Mouse (Mus musculus): ENCODE measurements around the gene Khdrbs2.
"Not testable (repeated sequence)": the region's sequence is repeated elsewhere in the genome, so short reads cannot be mapped to it uniquely, and the experiment has no call there.

Khdrbs2 gene

GRCm38 (mm10) chr1:32487944-32488343, 315.4 kb downstream of the Khdrbs2 start:
- H3K4me3 ChIP-seq (replicated peaks; ENCODE audit: low read length), result no peak overlapping the region
- no peaks in the 10 kb centered on the region for H3K36me3 ChIP-seq (ENCODE audit: insufficient read depth, low read length)
- no peaks in the 10 kb centered on the region for H3K9me3 ChIP-seq (ENCODE audit: low read length)
- TF ChIP-seq CTCF (conservative IDR thresholded peaks at IDR 0.05; ENCODE audit: low read length), result no peak
- no peak for TF ChIP-seq POU5F1 (IDR thresholded peaks at IDR 0.05; ENCODE audit: borderline replicate concordance, low read length)
- TF ChIP-seq NANOG (IDR thresholded peaks at IDR 0.05; ENCODE audit: borderline replicate concordance, low read length), result no peak
- no peaks in the 10 kb centered on the region for H3K27me3 ChIP-seq (ENCODE audit: insufficient read depth, low read length)
- H3K4me1 ChIP-seq (replicated peaks; ENCODE audit: low read depth, low read length), result no peaks in the 10 kb centered on the region

GRCm38 (mm10) chr1:32503381-32503780, 330.9 kb downstream of the Khdrbs2 start:
- H3K27me3 ChIP-seq (ENCODE audit: insufficient read depth, low read length), result no peaks in the 10 kb centered on the region
- H3K36me3 ChIP-seq (ENCODE audit: insufficient read depth, low read length), result no peaks in the 10 kb centered on the region
- TF ChIP-seq CTCF (conservative IDR thresholded peaks at IDR 0.05; ENCODE audit: low read length) (no peak), NANOG (IDR thresholded peaks at IDR 0.05; ENCODE audit: borderline replicate concordance, low read length) (no peak), POU5F1 (IDR thresholded peaks at IDR 0.05; ENCODE audit: borderline replicate concordance, low read length) (no peak)

GRCm38 (mm10) chr1:32547194-32547593, 374.7 kb downstream of the Khdrbs2 start, which contains the start of gene Gm5415:
Gene Gm5415 (minus strand): TSS chr1:32547294.
- H3K36me3 ChIP-seq (ENCODE audit: insufficient read depth, low read length); H3K4me3 ChIP-seq (replicated peaks; ENCODE audit: low read length); H3K27me3 ChIP-seq (ENCODE audit: insufficient read depth, low read length); H3K9me3 ChIP-seq (ENCODE audit: low read length); H3K4me1 ChIP-seq (replicated peaks; ENCODE audit: low read depth, low read length): not testable (repeated sequence)

More at GRCm38 (mm10) chr1:32503381-32503780, 330.9 kb downstream of the Khdrbs2 start:
- Histone ChIP-seq H3K4me3 (replicated peaks; ENCODE audit: low read length) (no peak overlapping the region), H3K9me3 (ENCODE audit: low read length) (no peaks in the 10 kb centered on the region), H3K4me1 (replicated peaks; ENCODE audit: low read depth, low read length) (no peaks in the 10 kb centered on the region)

- TF ChIP-seq NANOG (IDR thresholded peaks at IDR 0.05; ENCODE audit: borderline replicate concordance, low read length) (no peak), POU5F1 (IDR thresholded peaks at IDR 0.05; ENCODE audit: borderline replicate concordance, low read length) (no peak), CTCF (conservative IDR thresholded peaks at IDR 0.05; ENCODE audit: low read length) (no peak)
- no peak overlapping the region for H3K4me3 ChIP-seq (replicated peaks; ENCODE audit: low read length)
Measured at GRCm38 (mm10) chr1:32553459-32553858, 380.9 kb downstream of the Khdrbs2 start.

GRCm38 (mm10) chr1:32553925-32554324, 381.4 kb downstream of the Khdrbs2 start:
- no peaks in the 10 kb centered on the region for H3K4me1 ChIP-seq (replicated peaks; ENCODE audit: low read depth, low read length)
- H3K27me3 ChIP-seq (ENCODE audit: insufficient read depth, low read length), result no peaks in the 10 kb centered on the region
- no peak overlapping the region for H3K4me3 ChIP-seq (replicated peaks; ENCODE audit: low read length)
- TF ChIP-seq NANOG (IDR thresholded peaks at IDR 0.05; ENCODE audit: borderline replicate concordance, low read length) (no peak), CTCF (conservative IDR thresholded peaks at IDR 0.05; ENCODE audit: low read length) (no peak), POU5F1 (IDR thresholded peaks at IDR 0.05; ENCODE audit: borderline replicate concordance, low read length) (no peak)
- H3K9me3 ChIP-seq (ENCODE audit: low read length), result no peaks in the 10 kb centered on the region
- H3K36me3 ChIP-seq (ENCODE audit: insufficient read depth, low read length), result no peaks in the 10 kb centered on the region

More at GRCm38 (mm10) chr1:32553459-32553858, 380.9 kb downstream of the Khdrbs2 start:
- Histone ChIP-seq H3K27me3 (ENCODE audit: insufficient read depth, low read length) (no peaks in the 10 kb centered on the region), H3K4me1 (replicated peaks; ENCODE audit: low read depth, low read length) (no peaks in the 10 kb centered on the region), H3K9me3 (ENCODE audit: low read length) (no peaks in the 10 kb centered on the region), H3K36me3 (ENCODE audit: insufficient read depth, low read length) (no peaks in the 10 kb centered on the region)

GRCm38 (mm10) chr1:32568901-32569300, 396.4 kb downstream of the Khdrbs2 start:
- Histone ChIP-seq H3K9me3 (ENCODE audit: low read length) (no peaks in the 10 kb centered on the region), H3K4me3 (replicated peaks; ENCODE audit: low read length) (no peak overlapping the region), H3K27me3 (ENCODE audit: insufficient read depth, low read length) (no peaks in the 10 kb centered on the region), H3K36me3 (ENCODE audit: insufficient read depth, low read length) (no peaks in the 10 kb centered on the region), H3K4me1 (replicated peaks; ENCODE audit: low read depth, low read length) (no peaks in the 10 kb centered on the region)
- TF ChIP-seq NANOG (IDR thresholded peaks at IDR 0.05; ENCODE audit: borderline replicate concordance, low read length) (no peak), CTCF (conservative IDR thresholded peaks at IDR 0.05; ENCODE audit: low read length) (no peak), POU5F1 (IDR thresholded peaks at IDR 0.05; ENCODE audit: borderline replicate concordance, low read length) (no peak)

- no peaks in the 10 kb centered on the region for H3K4me1 ChIP-seq (replicated peaks; ENCODE audit: low read depth, low read length)
- H3K4me3 ChIP-seq (replicated peaks; ENCODE audit: low read length), result no peak overlapping the region
- H3K27me3 ChIP-seq (ENCODE audit: insufficient read depth, low read length), result no peaks in the 10 kb centered on the region
- TF ChIP-seq NANOG (IDR thresholded peaks at IDR 0.05; ENCODE audit: borderline replicate concordance, low read length) (no peak), CTCF (conservative IDR thresholded peaks at IDR 0.05; ENCODE audit: low read length) (no peak), POU5F1 (IDR thresholded peaks at IDR 0.05; ENCODE audit: borderline replicate concordance, low read length) (no peak)
- no peaks in the 10 kb centered on the region for H3K36me3 ChIP-seq (ENCODE audit: insufficient read depth, low read length)
- no peaks in the 10 kb centered on the region for H3K9me3 ChIP-seq (ENCODE audit: low read length)
Measured at GRCm38 (mm10) chr1:32626060-32626459, 453.5 kb downstream of the Khdrbs2 start.

- no peaks in the 10 kb centered on the region for H3K4me1 ChIP-seq (replicated peaks; ENCODE audit: low read depth, low read length)
- TF ChIP-seq NANOG (IDR thresholded peaks at IDR 0.05; ENCODE audit: borderline replicate concordance, low read length) (no peak), CTCF (conservative IDR thresholded peaks at IDR 0.05; ENCODE audit: low read length) (no peak), POU5F1 (IDR thresholded peaks at IDR 0.05; ENCODE audit: borderline replicate concordance, low read length) (no peak)
- H3K36me3 ChIP-seq (ENCODE audit: insufficient read depth, low read length), result no peaks in the 10 kb centered on the region
- no peak overlapping the region for H3K4me3 ChIP-seq (replicated peaks; ENCODE audit: low read length)
- H3K9me3 ChIP-seq (ENCODE audit: low read length), result no peaks in the 10 kb centered on the region
- H3K27me3 ChIP-seq (ENCODE audit: insufficient read depth, low read length), result no peaks in the 10 kb centered on the region
Measured at GRCm38 (mm10) chr1:32632415-32633354, 460.2 kb downstream of the Khdrbs2 start.
